Mouse (Mus musculus) CH12.LX (cell line): Measurements from ENCODE around the gene Riok2. TPM values are rescaled to one million over a fixed set of nuclear protein-coding genes. Genes with fewer than 3 reads are reported as not detected.

Source experiments
- DNase-seq: peaks from one replicate; pipeline ENCODE4 v3.0.0-alpha.2; 2013; ENCODE audit errors: extremely low read depth
- H3K27ac ChIP-seq: 2 replicates; pipeline ENCODE4 v1.5.1; 2012; ENCODE audit warnings: low read depth, mild to moderate bottlenecking, control low read depth, moderate library complexity; ENCODE audit not compliant: insufficient read depth
- H3K27me3 ChIP-seq: replicated peaks from 2 replicates; pipeline ENCODE3; 2012; ENCODE audit warnings: inconsistent platforms
- H3K36me3 ChIP-seq, 2 experiments: replicated peaks in 1 of 2; 2 replicates each; pipeline versions ENCODE3 to v1.6.1; 2012; ENCODE audit warnings: inconsistent platforms in 1 of 2, low read length in 1 of 2, mild to moderate bottlenecking in 1 of 2, mixed read lengths in 1 of 2, moderate library complexity in 1 of 2; ENCODE audit not compliant: control insufficient read depth in 1 of 2, insufficient read depth in 1 of 2
- H3K4me1 ChIP-seq, 2 experiments: 2 replicates each; pipeline ENCODE4 v1.6.1; 2012; ENCODE audit warnings: inconsistent platforms in 1 of 2, moderate library complexity in 1 of 2; ENCODE audit not compliant: insufficient read depth in 2 of 2, control insufficient read depth in 1 of 2
- H3K4me2 ChIP-seq: 2 replicates; pipeline ENCODE4 v1.6.1; 2012; ENCODE audit warnings: low read depth, mild to moderate bottlenecking, control low read depth; ENCODE audit not compliant: poor library complexity, insufficient read depth, severe bottlenecking
- H3K4me3 ChIP-seq, 3 experiments: fragments of 150-350 bp in 1 of 3; sonication (generic) in 1 of 3; replicated peaks in 1 of 3; 2 replicates each; pipeline versions ENCODE3 to v1.5.1; 2011 to 2012; ENCODE audit warnings: low read depth in 2 of 3, low read length in 2 of 3, mild to moderate bottlenecking in 2 of 3, moderate library complexity in 2 of 3, control low read depth in 1 of 3, improper control_type of control experiment in 1 of 3, inconsistent platforms in 1 of 3, mixed read lengths in 1 of 3; ENCODE audit not compliant: poor library complexity in 1 of 3
- H3K79me2 ChIP-seq: replicated peaks from 2 replicates; pipeline ENCODE4 v1.6.1; 2012; ENCODE audit warnings: mild to moderate bottlenecking, moderate library complexity; ENCODE audit not compliant: control insufficient read depth, poor library complexity, insufficient read depth, severe bottlenecking; ENCODE audit errors: extremely low read depth
- H3K9ac ChIP-seq: 2 replicates; pipeline ENCODE4 v1.6.1; 2012; ENCODE audit warnings: low read depth, mild to moderate bottlenecking, control low read depth, moderate library complexity; ENCODE audit not compliant: insufficient read depth
- H3K9me3 ChIP-seq: replicated peaks from 2 replicates; pipeline ENCODE3; 2012; ENCODE audit warnings: low read length, inconsistent platforms, mixed read lengths
- BHLHE40 ChIP-seq: IDR thresholded peaks from 2 replicates; pipeline ENCODE4 v1.6.1; 2011; ENCODE audit warnings: mild to moderate bottlenecking, low read depth, low read length, improper control_type of control experiment
- CHD1 ChIP-seq: IDR thresholded peaks from 2 replicates; pipeline ENCODE4 v1.6.1; 2012; ENCODE audit warnings: low read depth, low read length, improper control_type of control experiment, inconsistent platforms
- CHD2 ChIP-seq: IDR thresholded peaks from 2 replicates; pipeline ENCODE4 v1.6.1; 2011; ENCODE audit warnings: low read length, improper control_type of control experiment
- CTCF ChIP-seq, 2 experiments: IDR thresholded peaks in 1 of 2; conservative IDR thresholded peaks in 1 of 2; 2 replicates each; pipeline ENCODE4 v1.5.1; 2011 to 2012; ENCODE audit warnings: low read depth in 2 of 2, low read length in 2 of 2, improper control_type of control experiment in 1 of 2, inconsistent platforms in 1 of 2, mild to moderate bottlenecking in 1 of 2, moderate library complexity in 1 of 2
- ETS1 ChIP-seq: conservative IDR thresholded peaks from 2 replicates; pipeline ENCODE4 v1.6.1; 2012; ENCODE audit warnings: low read depth, mild to moderate bottlenecking, inconsistent platforms, low read length, improper control_type of control experiment, moderate library complexity
- HCFC1 ChIP-seq: IDR thresholded peaks from 2 replicates; pipeline ENCODE4 v1.6.1; 2012; ENCODE audit warnings: low read depth, mild to moderate bottlenecking, inconsistent platforms, low read length, improper control_type of control experiment
- KAT2A ChIP-seq: IDR thresholded peaks from 2 replicates; pipeline ENCODE4 v1.6.1; 2012; ENCODE audit warnings: low read length, improper control_type of control experiment, inconsistent platforms; ENCODE audit not compliant: insufficient replicate concordance
- MAFK ChIP-seq: IDR thresholded peaks from 2 replicates; pipeline ENCODE4 v1.6.1; 2011; ENCODE audit warnings: low read length, improper control_type of control experiment; ENCODE audit not compliant: insufficient replicate concordance
- MAX ChIP-seq: IDR thresholded peaks from 2 replicates; pipeline ENCODE4 v1.6.1; 2011; ENCODE audit warnings: low read length, improper control_type of control experiment
- MAZ ChIP-seq: IDR thresholded peaks from 2 replicates; pipeline ENCODE4 v1.6.1; 2012; ENCODE audit warnings: low read depth, mild to moderate bottlenecking, inconsistent platforms, low read length, improper control_type of control experiment, moderate library complexity
- MEF2A ChIP-seq: IDR thresholded peaks from 2 replicates; pipeline ENCODE4 v1.6.1; 2014; ENCODE audit warnings: low read depth, mild to moderate bottlenecking, inconsistent platforms, low read length, improper control_type of control experiment, borderline replicate concordance
- MXI1 ChIP-seq: IDR thresholded peaks from 2 replicates; pipeline ENCODE4 v1.6.1; 2011; ENCODE audit warnings: mild to moderate bottlenecking, low read depth, low read length, improper control_type of control experiment
- NELFE ChIP-seq: IDR thresholded peaks from 2 replicates; pipeline ENCODE4 v1.6.1; 2011; ENCODE audit warnings: low read depth, low read length, improper control_type of control experiment
- NRF1 ChIP-seq: IDR thresholded peaks from 2 replicates; pipeline ENCODE4 v1.6.1; 2014; ENCODE audit warnings: low read depth, mild to moderate bottlenecking, inconsistent platforms, low read length, improper control_type of control experiment, moderate library complexity
- PAX5 ChIP-seq: IDR thresholded peaks from 2 replicates; pipeline ENCODE4 v1.6.1; 2012; ENCODE audit warnings: low read length, inconsistent platforms, mixed read lengths
- POLR2AphosphoS2 ChIP-seq: IDR thresholded peaks from 2 replicates; pipeline ENCODE4 v1.6.1; 2011; ENCODE audit warnings: low read depth, low read length, improper control_type of control experiment
- RCOR1 ChIP-seq: conservative IDR thresholded peaks from 2 replicates; pipeline ENCODE4 v1.6.1; 2012; ENCODE audit warnings: low read depth, mild to moderate bottlenecking, inconsistent platforms, low read length, improper control_type of control experiment
- SIN3A ChIP-seq: IDR thresholded peaks from 2 replicates; pipeline ENCODE4 v1.6.1; 2012; ENCODE audit warnings: low read length, improper control_type of control experiment, inconsistent platforms
- SMC3 ChIP-seq: IDR thresholded peaks from 2 replicates; pipeline ENCODE4 v1.6.1; 2011; ENCODE audit warnings: low read depth, low read length, improper control_type of control experiment
- TBP ChIP-seq: conservative IDR thresholded peaks from 2 replicates; pipeline ENCODE4 v1.6.1; 2011; ENCODE audit warnings: low read depth, low read length, improper control_type of control experiment
- TCF12 ChIP-seq: IDR thresholded peaks from 2 replicates; pipeline ENCODE4 v1.6.1; 2014; ENCODE audit warnings: low read depth, mild to moderate bottlenecking, inconsistent platforms, low read length, improper control_type of control experiment
- UBTF ChIP-seq: IDR thresholded peaks from 2 replicates; pipeline ENCODE4 v1.6.1; 2012; ENCODE audit warnings: low read depth, mild to moderate bottlenecking, inconsistent platforms, low read length, improper control_type of control experiment, moderate library complexity
- USF2 ChIP-seq: conservative IDR thresholded peaks from 2 replicates; pipeline ENCODE4 v1.6.1; 2011; ENCODE audit warnings: low read depth, low read length, improper control_type of control experiment
- ZKSCAN1 ChIP-seq: IDR thresholded peaks from 2 replicates; pipeline ENCODE4 v1.6.1; 2012; ENCODE audit warnings: low read depth, inconsistent platforms, low read length, improper control_type of control experiment, borderline replicate concordance
- ZMIZ1 ChIP-seq: IDR thresholded peaks from 2 replicates; pipeline ENCODE4 v1.6.1; 2012; ENCODE audit warnings: low read depth, mild to moderate bottlenecking, inconsistent platforms, low read length, improper control_type of control experiment
- dilution Hi-C: fragments of 300-500 bp; cut with MboI; formaldehyde crosslinking; loops from 2 replicates; pipeline ENCODE4 v1.14.3; 2020; ENCODE audit warnings: low sequenced_read_pairs; ENCODE audit not compliant: extremely low pct_unique_long_range_greater_than_20kb, extremely low pct_ligation_motif_present
- in situ Hi-C: fragments of 300-500 bp; cut with MboI; formaldehyde crosslinking; loops from 3 replicates; pipeline ENCODE4 v1.14.3; 2019; ENCODE audit warnings: low sequenced_read_pairs, low pct_ligation_motif_present, low pct_unique_long_range_greater_than_20kb, mixed read lengths
- polyA plus RNA-seq: library from polyadenylated mRNA; unstranded; fragments of >175 nt; gene quantifications from 2 replicates; pipeline ENCODE4 v1.2.1, GENCODE M21; 2012; ENCODE audit warnings: low read depth; ENCODE audit not compliant: insufficient read length
- total RNA-seq, 2 experiments: library from RNA; depleted of rRNA; stranded (reverse); fragments of 300-350 nt in 1 of 2; fragments of >200 nt in 1 of 2; gene quantifications; 2 replicates each; pipeline ENCODE4 v1.2.3; 2012 to 2014

Riok2 gene
- total and polyA plus RNA-seq, 3 experiments: 27.9 to 114 (median 78.4) TPM

- Histone ChIP-seq H3K9me3 (no peaks in the 10 kb centered on the region), H3K27ac (no peak overlapping the region), H3K4me3 (no peak overlapping the region), H3K4me2 (no peak overlapping the region), H3K27me3 (no peaks in the 10 kb centered on the region), H3K79me2 (no peaks in the 10 kb centered on the region), H3K36me3 (no peaks in the 10 kb centered on the region), H3K4me1 (no peaks in the 10 kb centered on the region), H3K9ac (no peak overlapping the region)
- DNase-seq: no peak
- dilution Hi-C loops: no loop called here
- TF ChIP-seq MAZ (no peak), SMC3 (no peak), TBP (no peak), UBTF (no peak), TCF12 (no peak), POLR2AphosphoS2 (no peak), CHD2 (no peak), CHD1 (no peak), PAX5 (no peak), KAT2A (no peak), ZKSCAN1 (no peak), ETS1 (no peak), MAX (no peak), RCOR1 (no peak)
- in situ Hi-C loops: loop anchor here (25.0 kb wide), 1 partner anchor 123 kb away; no protein-coding TSS in a partner anchor
Observed at GRCm38 (mm10) chr17:17414206-17414605, 40.1 kb downstream of the Riok2 start.

- DNase-seq: peak; percentile 78
- dilution Hi-C loops: no loop called here
- H3K27ac ChIP-seq: peak overlapping the region; percentile 37
- no peak for TF ChIP-seq NELFE
- no peak for TF ChIP-seq BHLHE40
- TF ChIP-seq ZMIZ1: no peak
- TF ChIP-seq CHD1: no peak
- peak; percentile 92 for TF ChIP-seq TBP
- TF ChIP-seq NRF1: no peak
- peak; percentile 34 for TF ChIP-seq ETS1
- no peak for TF ChIP-seq CHD2
- no peak for TF ChIP-seq USF2
- TF ChIP-seq MAZ: no peak
- TF ChIP-seq SIN3A: no peak
- TF ChIP-seq CTCF (conservative IDR thresholded peaks at IDR 0.05 in 1 of 2, IDR thresholded peaks at IDR 0.05 in 1 of 2; ENCODE audit: low read depth in 2 of 2, low read length in 2 of 2): peak in 1 of 2 experiments; percentile 16; a peak in 1 of 4 replicates
- TF ChIP-seq PAX5: no peak
- no peak for TF ChIP-seq TCF12
- no peak for TF ChIP-seq HCFC1
- TF ChIP-seq MXI1: no peak
- peak; percentile 50; the same call in 1 of the 2 replicates for TF ChIP-seq MAFK
- peak; percentile 44; the same call in 1 of the 2 replicates for TF ChIP-seq MEF2A
- H3K9me3 ChIP-seq: no peaks in the 10 kb centered on the region
- H3K36me3 ChIP-seq: no peaks in the 10 kb centered on the region
- H3K27me3 ChIP-seq: no peaks in the 10 kb centered on the region
- peaks cover 2 to 21% of the 10 kb centered on the region in 2 experiments; a peak in 3 of 4 replicates for H3K4me1 ChIP-seq
- H3K79me2 ChIP-seq: no peaks in the 10 kb centered on the region
- H3K4me3 ChIP-seq: no peak overlapping the region
- no peak overlapping the region; the same call in none of the 2 replicates for H3K9ac ChIP-seq
- H3K4me2 ChIP-seq: peak overlapping the region; percentile 39
- in situ Hi-C loops: loop anchor here (25.0 kb wide), 1 partner anchor 113 kb away; no protein-coding TSS in a partner anchor
Observed at GRCm38 (mm10) chr17:17424609-17425307, 50.6 kb downstream of the Riok2 start.
